Mouse (Mus musculus): ENCODE measurements around the gene Mlec. TPM values are rescaled to one million over a fixed set of nuclear protein-coding genes. Genes with fewer than 3 reads are reported as not detected.
"Not testable (repeated sequence)": the region's sequence is repeated elsewhere in the genome, so short reads cannot be mapped to it uniquely, and the experiment has no call there.

Gene Mlec
- polyA plus RNA-seq, 1 experiment from 2014 or later: 53.6 TPM

GRCm38 (mm10) chr5:115164446-115164845 lies 6.5 kb upstream of the Mlec start:
- not testable (repeated sequence) for H3K9ac ChIP-seq (ENCODE audit: low read length); H3K27me3 ChIP-seq (ENCODE audit: control insufficient read depth, insufficient read depth, low read length); H3K9me3 ChIP-seq (ENCODE audit: control insufficient read depth, low read length); H3K27ac ChIP-seq (replicated peaks in 1 of 2; ENCODE audit: control insufficient read depth in 1 of 2, insufficient read depth in 1 of 2, low read depth in 2 of 2, low read length in 2 of 2); ATAC-seq (ENCODE audit: insufficient number of reproducible peaks, insufficient read depth, low FRiP score, low read depth); H3K4me3 ChIP-seq (ENCODE audit: control insufficient read depth in 1 of 2, insufficient read depth in 1 of 2, low read depth in 1 of 2, low read length in 2 of 2); H3K36me3 ChIP-seq (ENCODE audit: control insufficient read depth, insufficient read depth, low read length); H3K4me2 ChIP-seq (ENCODE audit: low read length)
- 83% methylated on average over 4 of the region's 4 CpGs for WGBS
- H3K4me1 ChIP-seq (ENCODE audit: control insufficient read depth in 2 of 2, insufficient read depth in 2 of 2, low read length in 2 of 2): peaks cover 16 to 22% of the 10 kb centered on the region in 2 experiments

- H3K36me3 ChIP-seq (ENCODE audit: control insufficient read depth, insufficient read depth, low read length): no peaks in the 10 kb centered on the region
- H3K27ac ChIP-seq (replicated peaks in 1 of 2; ENCODE audit: control insufficient read depth in 1 of 2, insufficient read depth in 1 of 2, low read depth in 2 of 2, low read length in 2 of 2): no peak overlapping the region
- H3K9me3 ChIP-seq (ENCODE audit: control insufficient read depth, low read length): no peaks in the 10 kb centered on the region
- no peaks in the 10 kb centered on the region for H3K27me3 ChIP-seq (ENCODE audit: control insufficient read depth, insufficient read depth, low read length)
- 39% methylated on average over 8 of the region's 8 CpGs for WGBS
- no peak for ATAC-seq (ENCODE audit: insufficient number of reproducible peaks, insufficient read depth, low FRiP score, low read depth)
- peaks cover 19 to 22% of the 10 kb centered on the region in 2 experiments for H3K4me1 ChIP-seq (ENCODE audit: control insufficient read depth in 2 of 2, insufficient read depth in 2 of 2, low read length in 2 of 2)
- H3K9ac ChIP-seq (ENCODE audit: low read length): no peak overlapping the region
- no peak overlapping the region for H3K4me2 ChIP-seq (ENCODE audit: low read length)
- no peak overlapping the region for H3K4me3 ChIP-seq (ENCODE audit: control insufficient read depth in 1 of 2, insufficient read depth in 1 of 2, low read depth in 1 of 2, low read length in 2 of 2)
Measured at GRCm38 (mm10) chr5:115163563-115163962, 5.6 kb upstream of the Mlec start.

DNA sequence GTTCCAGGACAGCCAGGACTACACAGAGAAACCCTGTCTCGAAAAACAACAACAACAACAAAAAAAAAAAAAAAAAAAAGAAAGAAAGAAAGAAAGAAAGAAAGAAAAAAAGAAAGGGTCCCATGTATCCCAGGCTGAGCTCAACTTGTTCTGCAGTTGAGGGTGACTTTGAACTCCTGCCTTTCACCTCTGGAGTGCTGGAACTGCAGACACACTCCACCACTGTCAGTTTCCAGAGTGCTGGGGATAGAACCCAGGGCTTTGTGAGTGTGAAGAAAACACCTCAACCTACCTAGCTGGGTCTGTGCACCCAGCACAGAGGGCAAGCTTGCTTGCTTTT lies 3.9 kb upstream of the Mlec start:
- WGBS: 56% methylated on average over 1 of the region's 1 CpGs
- not testable (repeated sequence) for H3K36me3 ChIP-seq (ENCODE audit: control insufficient read depth, insufficient read depth, low read length); H3K4me2 ChIP-seq (ENCODE audit: low read length); H3K27me3 ChIP-seq (ENCODE audit: control insufficient read depth, insufficient read depth, low read length); H3K4me3 ChIP-seq (ENCODE audit: control insufficient read depth in 1 of 2, insufficient read depth in 1 of 2, low read depth in 1 of 2, low read length in 2 of 2); H3K9me3 ChIP-seq (ENCODE audit: control insufficient read depth, low read length); ATAC-seq (ENCODE audit: insufficient number of reproducible peaks, insufficient read depth, low FRiP score, low read depth); H3K27ac ChIP-seq (replicated peaks in 1 of 2; ENCODE audit: control insufficient read depth in 1 of 2, insufficient read depth in 1 of 2, low read depth in 2 of 2, low read length in 2 of 2); H3K9ac ChIP-seq (ENCODE audit: low read length)
- peaks cover 16 to 22% of the 10 kb centered on the region in 2 experiments for H3K4me1 ChIP-seq (ENCODE audit: control insufficient read depth in 2 of 2, insufficient read depth in 2 of 2, low read length in 2 of 2)

GRCm38 (mm10) chr5:115161064-115161939 lies 3.3 kb upstream of the Mlec start:
- H3K4me3 ChIP-seq (ENCODE audit: control insufficient read depth in 1 of 2, insufficient read depth in 1 of 2, low read depth in 1 of 2, low read length in 2 of 2): no peak overlapping the region
- no peaks in the 10 kb centered on the region for H3K27me3 ChIP-seq (ENCODE audit: control insufficient read depth, insufficient read depth, low read length)
- H3K4me2 ChIP-seq (ENCODE audit: low read length): no peak overlapping the region

GRCm38 (mm10) chr5:115160655-115161054 lies 2.7 kb upstream of the Mlec start:
- H3K36me3 ChIP-seq (ENCODE audit: control insufficient read depth, insufficient read depth, low read length): no peaks in the 10 kb centered on the region

More at GRCm38 (mm10) chr5:115161064-115161939, 3.3 kb upstream of the Mlec start:
- no peak for ATAC-seq (ENCODE audit: insufficient number of reproducible peaks, insufficient read depth, low FRiP score, low read depth)
- Histone ChIP-seq H3K9me3 (ENCODE audit: control insufficient read depth, low read length) (no peaks in the 10 kb centered on the region), H3K36me3 (ENCODE audit: control insufficient read depth, insufficient read depth, low read length) (no peaks in the 10 kb centered on the region), H3K27ac (replicated peaks in 1 of 2; ENCODE audit: control insufficient read depth in 1 of 2, insufficient read depth in 1 of 2, low read depth in 2 of 2, low read length in 2 of 2) (peak overlapping the region in 1 of 2 experiments; percentile 41; a peak in 1 of 4 replicates), H3K4me1 (ENCODE audit: control insufficient read depth in 2 of 2, insufficient read depth in 2 of 2, low read length in 2 of 2) (peaks cover 14 to 22% of the 10 kb centered on the region in 2 experiments), H3K9ac (ENCODE audit: low read length) (0 out of 2 replicates have a peak overlapping the region, but pooled peaks have one; percentile 36)
- 42% methylated on average over 13 of the region's 13 CpGs for WGBS

DNA sequence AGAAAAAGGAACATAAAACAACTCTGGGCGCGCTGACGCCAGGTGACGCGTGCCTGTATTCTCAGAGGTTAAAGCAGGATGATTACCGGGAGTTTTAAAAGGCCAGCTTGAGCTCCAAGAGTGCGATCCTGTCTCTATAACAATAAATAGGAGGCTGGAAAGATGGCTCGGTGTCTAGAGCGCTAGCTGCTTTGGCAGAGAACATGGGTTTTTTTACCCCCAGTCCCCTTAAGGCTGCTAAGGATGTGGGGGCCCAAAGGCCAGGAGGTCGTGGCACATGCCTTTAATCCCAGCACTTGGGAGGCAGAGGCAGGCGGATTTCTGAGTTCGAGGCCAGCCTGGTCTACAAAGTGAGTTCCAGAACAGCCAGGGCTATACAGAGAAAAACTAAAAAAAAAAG lies 1.2 kb upstream of the Mlec start:
- no peak for ATAC-seq (ENCODE audit: insufficient number of reproducible peaks, insufficient read depth, low FRiP score, low read depth)
- H3K27me3 ChIP-seq (ENCODE audit: control insufficient read depth, insufficient read depth, low read length): no peaks in the 10 kb centered on the region
- H3K9me3 ChIP-seq (ENCODE audit: control insufficient read depth, low read length): no peaks in the 10 kb centered on the region
- H3K9ac ChIP-seq (ENCODE audit: low read length): peak overlapping the region; percentile 85
- H3K4me1 ChIP-seq (ENCODE audit: control insufficient read depth in 2 of 2, insufficient read depth in 2 of 2, low read length in 2 of 2): peaks cover 27 to 38% of the 10 kb centered on the region in 2 experiments
- 43% methylated on average over 12 of the region's 12 CpGs for WGBS
- peak overlapping the region; percentile 83 for H3K4me2 ChIP-seq (ENCODE audit: low read length)
- H3K36me3 ChIP-seq (ENCODE audit: control insufficient read depth, insufficient read depth, low read length): no peaks in the 10 kb centered on the region
- H3K27ac ChIP-seq (replicated peaks in 1 of 2; ENCODE audit: control insufficient read depth in 1 of 2, insufficient read depth in 1 of 2, low read depth in 2 of 2, low read length in 2 of 2): peak overlapping the region; percentile 97
- H3K4me3 ChIP-seq (ENCODE audit: control insufficient read depth in 1 of 2, insufficient read depth in 1 of 2, low read depth in 1 of 2, low read length in 2 of 2): peak overlapping the region; percentile 80 to 99

More at GRCm38 (mm10) chr5:115160655-115161054, 2.7 kb upstream of the Mlec start:
- H3K4me2 ChIP-seq (ENCODE audit: low read length): no peak overlapping the region
- 76% methylated on average over 6 of the region's 6 CpGs for WGBS
- H3K27ac ChIP-seq (replicated peaks in 1 of 2; ENCODE audit: control insufficient read depth in 1 of 2, insufficient read depth in 1 of 2, low read depth in 2 of 2, low read length in 2 of 2): no peak overlapping the region
- H3K27me3 ChIP-seq (ENCODE audit: control insufficient read depth, insufficient read depth, low read length): no peaks in the 10 kb centered on the region
- no peak overlapping the region for H3K9ac ChIP-seq (ENCODE audit: low read length)
- ATAC-seq (ENCODE audit: insufficient number of reproducible peaks, insufficient read depth, low FRiP score, low read depth): no peak
- H3K9me3 ChIP-seq (ENCODE audit: control insufficient read depth, low read length): no peaks in the 10 kb centered on the region
- H3K4me1 ChIP-seq (ENCODE audit: control insufficient read depth in 2 of 2, insufficient read depth in 2 of 2, low read length in 2 of 2): peaks cover 15 to 23% of the 10 kb centered on the region in 2 experiments
- no peak overlapping the region for H3K4me3 ChIP-seq (ENCODE audit: control insufficient read depth in 1 of 2, insufficient read depth in 1 of 2, low read depth in 1 of 2, low read length in 2 of 2)

GRCm38 (mm10) chr5:115156933-115157589 lies 918 bp downstream of the Mlec start:
- Histone ChIP-seq H3K27me3 (ENCODE audit: control insufficient read depth, insufficient read depth, low read length) (no peaks in the 10 kb centered on the region), H3K36me3 (ENCODE audit: control insufficient read depth, insufficient read depth, low read length) (no peaks in the 10 kb centered on the region), H3K9ac (ENCODE audit: low read length) (peak overlapping the region; percentile 98), H3K4me3 (ENCODE audit: control insufficient read depth in 1 of 2, insufficient read depth in 1 of 2, low read depth in 1 of 2, low read length in 2 of 2) (peak overlapping the region; percentile 98 to 99), H3K4me2 (ENCODE audit: low read length) (peak overlapping the region; percentile 83), H3K9me3 (ENCODE audit: control insufficient read depth, low read length) (no peaks in the 10 kb centered on the region), H3K27ac (replicated peaks in 1 of 2; ENCODE audit: control insufficient read depth in 1 of 2, insufficient read depth in 1 of 2, low read depth in 2 of 2, low read length in 2 of 2) (peak overlapping the region; percentile 15 to 97; a peak in 3 of 4 replicates), H3K4me1 (ENCODE audit: control insufficient read depth in 2 of 2, insufficient read depth in 2 of 2, low read length in 2 of 2) (peaks cover 35 to 58% of the 10 kb centered on the region in 2 experiments)
- no peak for ATAC-seq (ENCODE audit: insufficient number of reproducible peaks, insufficient read depth, low FRiP score, low read depth)
- 1% methylated on average over 26 of the region's 26 CpGs for whole genome bisulfite sequencing

Data from heart, embryonic 14.5 days (tissue).